Mouse (Mus musculus): ENCODE results near the gene Zfp398.

DNA sequence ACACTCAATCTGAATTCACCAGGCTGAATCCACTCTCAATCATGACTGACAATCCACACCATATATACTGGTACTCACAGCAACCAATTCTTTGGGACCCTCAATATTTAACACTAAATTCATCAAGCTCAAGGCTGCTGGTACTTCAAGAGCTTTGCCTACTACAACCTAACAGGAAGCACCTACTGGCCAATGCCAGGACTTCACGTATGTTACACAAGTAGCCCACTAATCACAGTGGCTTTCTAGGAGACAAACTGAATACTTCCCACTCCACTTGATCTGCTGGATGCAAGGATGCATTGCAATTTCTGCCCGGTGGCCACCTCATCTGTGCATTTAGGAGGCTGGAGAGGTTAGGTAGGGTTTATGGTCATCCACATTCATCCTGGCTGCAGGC lies 25.3 kb upstream of the Zfp398 start:
- TF ChIP-seq CTCF (IDR thresholded peaks at IDR 0.05; ENCODE audit: extremely low read depth, insufficient read length, insufficient replicate concordance, low read depth, low read length) = no peak
- TF ChIP-seq POLR2A (IDR thresholded peaks at IDR 0.05; ENCODE audit: low read depth, low read length) = no peak

All from small intestine, adult 2 months (tissue).